Mouse (Mus musculus): ENCODE measurements around the gene Med9.

Gene Med9

GRCm38 (mm10) chr11:60003811-60004210 lies 55.8 kb downstream of the Med9 start:
- DNase-seq: no peak

GRCm38 (mm10) chr11:60004716-60005115 lies 56.7 kb downstream of the Med9 start:
- DNase-seq: no peak

GRCm38 (mm10) chr11:60005866-60006265 lies 57.9 kb downstream of the Med9 start:
- DNase-seq: no peak

- no peak for DNase-seq
These were observed 61.4 kb downstream of the Med9 start for GRCm38 (mm10) chr11:60009451-60009850.

GRCm38 (mm10) chr11:60011516-60011915 lies 63.5 kb downstream of the Med9 start:
- no peak for DNase-seq
